Mouse (Mus musculus) megakaryocyte, embryonic 14.5 days (primary cell): ENCODE data around the gene 0610010K14Rik.

Experiments
- FLI1 ChIP-seq: IDR thresholded peaks from 2 replicates; pipeline ENCODE4 v1.6.1; 2012; ENCODE audit warnings: low read length, inconsistent platforms, mixed read lengths
- GATA1 ChIP-seq: IDR thresholded peaks from 3 replicates; pipeline ENCODE4 v1.6.1; 2012; ENCODE audit warnings: mixed read lengths, low read length, inconsistent platforms, borderline replicate concordance

- TF ChIP-seq GATA1 (no peak), FLI1 (no peak)
Measured at GRCm38 (mm10) chr11:70283666-70284065, 46.0 kb upstream of the 0610010K14Rik start.
